Mouse (Mus musculus): ENCODE measurements at regions not wholly inside any gene's neighbourhood (a gene's known extent, or its start where the extent isn't known, plus 50 kb on each side); places are given as distances from the start of the nearest gene placed in this dataset.

DNA sequence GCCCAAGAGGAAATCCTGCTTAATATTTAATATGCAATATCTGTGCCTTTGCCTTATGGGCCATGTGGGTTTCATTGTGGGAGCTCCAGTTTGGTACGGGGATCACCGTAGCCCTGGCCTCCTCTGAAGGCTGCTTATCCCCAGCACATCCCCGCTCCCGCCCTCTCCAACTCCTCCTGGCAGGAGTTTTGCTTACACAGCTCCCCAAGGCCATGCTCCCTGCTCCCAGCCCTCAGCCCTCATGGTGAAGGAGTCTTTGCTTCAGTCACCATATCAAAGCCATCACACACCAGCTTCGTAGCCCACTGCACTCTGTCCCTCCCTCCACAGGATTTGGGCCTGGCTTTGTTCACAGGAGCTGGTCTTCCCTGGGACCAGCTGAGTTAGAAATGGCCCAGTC, 142.0 kb downstream of the Cdh26 start:
- Histone ChIP-seq H3K9me3 (replicated peaks; ENCODE audit: low read length) (peaks cover 3% of the 10 kb centered on the region), H3K79me2 (replicated peaks; ENCODE audit: control insufficient read depth, extremely low read depth, insufficient read depth, poor library complexity, severe bottlenecking) (no peaks in the 10 kb centered on the region), H3K36me3 (replicated peaks in 1 of 2; ENCODE audit: control insufficient read depth in 1 of 2, insufficient read depth in 1 of 2, low read length in 1 of 2) (no peaks in the 10 kb centered on the region), H3K4me3 (replicated peaks in 1 of 3; ENCODE audit: low read depth in 2 of 3, low read length in 2 of 3, poor library complexity in 1 of 3) (no peak overlapping the region), H3K27ac (ENCODE audit: insufficient read depth, low read depth) (no peak overlapping the region), H3K27me3 (replicated peaks) (peaks cover 14% of the 10 kb centered on the region), H3K4me1 (ENCODE audit: control insufficient read depth in 1 of 2, insufficient read depth in 2 of 2) (peaks cover 6 to 7% of the 10 kb centered on the region in 2 experiments; a peak in 3 of 4 replicates), H3K4me2 (ENCODE audit: insufficient read depth, low read depth, poor library complexity, severe bottlenecking) (no peak overlapping the region), H3K9ac (ENCODE audit: insufficient read depth, low read depth) (no peak overlapping the region)
- TF ChIP-seq IRF4 (IDR thresholded peaks at IDR 0.05; ENCODE audit: low read depth, low read length): no peak
- no peak for TF ChIP-seq ZC3H11A (IDR thresholded peaks at IDR 0.05; ENCODE audit: low read depth, low read length)
- TF ChIP-seq NRF1 (IDR thresholded peaks at IDR 0.05; ENCODE audit: low read depth, low read length): no peak
- no peak for TF ChIP-seq USF1 (IDR thresholded peaks at IDR 0.05; ENCODE audit: low read depth, low read length)
- no peak for TF ChIP-seq GABPA (IDR thresholded peaks at IDR 0.05; ENCODE audit: insufficient replicate concordance, low read depth, low read length)
- TF ChIP-seq RAD21 (IDR thresholded peaks at IDR 0.05; ENCODE audit: low read depth, low read length): no peak
- no peak for TF ChIP-seq BHLHE40 (IDR thresholded peaks at IDR 0.05; ENCODE audit: low read depth, low read length)
- TF ChIP-seq RCOR1 (conservative IDR thresholded peaks at IDR 0.05; ENCODE audit: low read depth, low read length): no peak
- TF ChIP-seq POLR2A (IDR thresholded peaks at IDR 0.05; ENCODE audit: low read depth, low read length): no peak
- TF ChIP-seq ETS1 (conservative IDR thresholded peaks at IDR 0.05; ENCODE audit: low read depth, low read length): no peak
- dilution Hi-C loops (cut with MboI; ENCODE audit: extremely low pct_ligation_motif_present, extremely low pct_unique_long_range_greater_than_20kb, low sequenced_read_pairs): no loop called here
- no peak for DNase-seq (ENCODE audit: extremely low read depth)
- in situ Hi-C loops (cut with MboI; ENCODE audit: low pct_ligation_motif_present, low pct_unique_long_range_greater_than_20kb, low sequenced_read_pairs): loop anchor here (25.0 kb wide), 1 partner anchor 1315 kb away; no protein-coding TSS in a partner anchor

- dilution Hi-C loops (cut with MboI; ENCODE audit: extremely low pct_ligation_motif_present, extremely low pct_unique_long_range_greater_than_20kb, low sequenced_read_pairs): no loop called here
- peak; percentile 57 for DNase-seq (ENCODE audit: extremely low read depth)
Observed at GRCm38 (mm10) chr2:178574859-178575258, 144.5 kb downstream of the Cdh26 start.

More at GRCm38 (mm10) chr2:178574859-178575258, 144.5 kb downstream of the Cdh26 start:
- no peak for TF ChIP-seq KAT2A (IDR thresholded peaks at IDR 0.05; ENCODE audit: insufficient replicate concordance, low read length)
- TF ChIP-seq EP300 (IDR thresholded peaks at IDR 0.05; ENCODE audit: low read length): no peak
- no peak for TF ChIP-seq MXI1 (IDR thresholded peaks at IDR 0.05; ENCODE audit: low read depth, low read length)
- no peak for TF ChIP-seq POLR2AphosphoS2 (IDR thresholded peaks at IDR 0.05; ENCODE audit: low read depth, low read length)
- no peak for TF ChIP-seq UBTF (IDR thresholded peaks at IDR 0.05; ENCODE audit: low read depth, low read length)
- no peak for TF ChIP-seq CHD1 (IDR thresholded peaks at IDR 0.05; ENCODE audit: low read depth, low read length)
- no peak for TF ChIP-seq GABPA (IDR thresholded peaks at IDR 0.05; ENCODE audit: insufficient replicate concordance, low read depth, low read length)
- peak; percentile 72 for TF ChIP-seq SMC3 (IDR thresholded peaks at IDR 0.05; ENCODE audit: low read depth, low read length)
- peak in 1 of 2 experiments; percentile 75; a peak in 3 of 4 replicates for TF ChIP-seq CTCF (conservative IDR thresholded peaks at IDR 0.05 in 1 of 2, IDR thresholded peaks at IDR 0.05 in 1 of 2; ENCODE audit: low read depth in 2 of 2, low read length in 2 of 2)
- TF ChIP-seq ZNF384 (IDR thresholded peaks at IDR 0.05; ENCODE audit: low read depth, low read length): no peak
- no peak for TF ChIP-seq MAFK (IDR thresholded peaks at IDR 0.05; ENCODE audit: insufficient replicate concordance, low read length)
- peak; percentile 70 for TF ChIP-seq RAD21 (IDR thresholded peaks at IDR 0.05; ENCODE audit: low read depth, low read length)
- no peak for TF ChIP-seq RCOR1 (conservative IDR thresholded peaks at IDR 0.05; ENCODE audit: low read depth, low read length)
- TF ChIP-seq JUND (conservative IDR thresholded peaks at IDR 0.05; ENCODE audit: low read depth, low read length): no peak
- TF ChIP-seq IRF4 (IDR thresholded peaks at IDR 0.05; ENCODE audit: low read depth, low read length): no peak
- TF ChIP-seq ELF1 (IDR thresholded peaks at IDR 0.05; ENCODE audit: low read depth, low read length): no peak
- H3K36me3 ChIP-seq (replicated peaks in 1 of 2; ENCODE audit: control insufficient read depth in 1 of 2, insufficient read depth in 1 of 2, low read length in 1 of 2): no peaks in the 10 kb centered on the region
- H3K4me3 ChIP-seq (replicated peaks in 1 of 3; ENCODE audit: low read depth in 2 of 3, low read length in 2 of 3, poor library complexity in 1 of 3): no peak overlapping the region
- H3K27me3 ChIP-seq (replicated peaks): peaks cover 18% of the 10 kb centered on the region
- no peaks in the 10 kb centered on the region for H3K4me1 ChIP-seq (ENCODE audit: control insufficient read depth in 1 of 2, insufficient read depth in 2 of 2)
- in situ Hi-C loops (cut with MboI; ENCODE audit: low pct_ligation_motif_present, low pct_unique_long_range_greater_than_20kb, low sequenced_read_pairs): loop anchor here (25.0 kb wide), 1 partner anchor 1312 kb away; no protein-coding TSS in a partner anchor
- H3K9ac ChIP-seq (ENCODE audit: insufficient read depth, low read depth): no peak overlapping the region
- peaks cover 3% of the 10 kb centered on the region for H3K9me3 ChIP-seq (replicated peaks; ENCODE audit: low read length)
- no peak overlapping the region for H3K27ac ChIP-seq (ENCODE audit: insufficient read depth, low read depth)
- no peaks in the 10 kb centered on the region for H3K79me2 ChIP-seq (replicated peaks; ENCODE audit: control insufficient read depth, extremely low read depth, insufficient read depth, poor library complexity, severe bottlenecking)
- no peak overlapping the region for H3K4me2 ChIP-seq (ENCODE audit: insufficient read depth, low read depth, poor library complexity, severe bottlenecking)
